Mouse (Mus musculus): ENCODE measurements at regions not wholly inside any gene's neighbourhood (a gene's known extent, or its start where the extent isn't known, plus 50 kb on each side); places are given as distances from the start of the nearest gene placed in this dataset.

- no peak for DNase-seq
These were observed 81.2 kb upstream of the Mmadhc start for GRCm38 (mm10) chr2:50377609-50378413.

- peak; percentile 14 for DNase-seq
These were observed 77.0 kb upstream of the Mmadhc start for GRCm38 (mm10) chr2:50373626-50374025.

GRCm38 (mm10) chr2:50373006-50373405, 76.4 kb upstream of the Mmadhc start:
- no peak for DNase-seq

- DNase-seq, result no peak
These were observed 72.2 kb upstream of the Mmadhc start for GRCm38 (mm10) chr2:50368831-50369230.

GRCm38 (mm10) chr2:50368351-50368750, 71.8 kb upstream of the Mmadhc start:
- peak; percentile 56 for DNase-seq

GRCm38 (mm10) chr2:50365221-50365620, 68.6 kb upstream of the Mmadhc start:
- no peak for DNase-seq

GRCm38 (mm10) chr2:50356089-50356488, 59.5 kb upstream of the Mmadhc start:
- DNase-seq, result no peak

- peak; percentile 10 for DNase-seq
These were observed 51.1 kb upstream of the Mmadhc start for GRCm38 (mm10) chr2:50347486-50348265.
